Mouse (Mus musculus) adipocyte (in vitro differentiated cells): ENCODE results near the gene Cenpk.
"Not testable (repeated sequence)": the region's sequence is repeated elsewhere in the genome, so short reads cannot be mapped to it uniquely, and the experiment has no call there.

Experiments used
- DNase-seq: peaks from one replicate; pipeline ENCODE4 v3.0.0-alpha.2; 2016; ENCODE audit warnings: low spot score

The Cenpk gene

GRCm38 (mm10) chr13:104228384-104229066 lies at the start of gene Cenpk, which contains the start of gene Ppwd1:
Gene Cenpk, plus strand, starts transcription at chr13:104228611.
Gene Ppwd1, minus strand, starts transcription at chr13:104228843.
- DNase-seq: peak; percentile 95

- DNase-seq: peak; percentile 99
These were observed 49.7 kb upstream of the Cenpk start, which contains the start of gene Trim23 for GRCm38 (mm10) chr13:104178650-104179121. Gene Trim23, plus strand, starts transcription at chr13:104178797.

GRCm38 (mm10) chr13:104179176-104179888 lies 49.1 kb upstream of the Cenpk start:
- peak; percentile 44 for DNase-seq

GRCm38 (mm10) chr13:104187357-104187756 lies 41.1 kb upstream of the Cenpk start:
- DNase-seq: no peak

- DNase-seq: not testable (repeated sequence)
These were observed 32.5 kb upstream of the Cenpk start for GRCm38 (mm10) chr13:104195891-104196290.

GRCm38 (mm10) chr13:104204313-104204712 lies 24.1 kb upstream of the Cenpk start:
- peak; percentile 7 for DNase-seq

- peak; percentile 19 for DNase-seq
These were observed 933 bp upstream of the Cenpk start for GRCm38 (mm10) chr13:104227478-104227877.

- no peak for DNase-seq
These were observed 770 bp downstream of the Cenpk start for GRCm38 (mm10) chr13:104229181-104229580.

- DNase-seq: peak; percentile 7
These were observed 30.6 kb downstream of the Cenpk start for GRCm38 (mm10) chr13:104258997-104259396.

- DNase-seq: peak; percentile 75
These were observed 56.6 kb downstream of the Cenpk start for GRCm38 (mm10) chr13:104285031-104285431.

GRCm38 (mm10) chr13:104285737-104286311 lies 57.4 kb downstream of the Cenpk start:
- peak; percentile 72 for DNase-seq

GRCm38 (mm10) chr13:104286336-104286735 lies 57.9 kb downstream of the Cenpk start:
- peak; percentile 58 for DNase-seq

GRCm38 (mm10) chr13:104286897-104287309 lies 58.5 kb downstream of the Cenpk start:
- DNase-seq: peak; percentile 98

GRCm38 (mm10) chr13:104287366-104288225 lies 59.2 kb downstream of the Cenpk start, which contains the start of gene Adamts6:
Gene Adamts6, plus strand, starts transcription at chr13:104287835.
- peak; percentile 64 for DNase-seq

GRCm38 (mm10) chr13:104288226-104288859 lies 59.9 kb downstream of the Cenpk start:
- peak; percentile 89 for DNase-seq

- DNase-seq: no peak
These were observed 60.8 kb downstream of the Cenpk start for GRCm38 (mm10) chr13:104289176-104289575.

- DNase-seq: no peak
These were observed 67.1 kb downstream of the Cenpk start for GRCm38 (mm10) chr13:104295472-104295871.
